Mouse (Mus musculus) brain, adult 2 months (tissue): ENCODE measurements around the gene Prune1.

Experiments used
- DNase-seq: peaks from one replicate; pipeline ENCODE4 v3.0.0; 2011; ENCODE audit warnings: low read depth, low spot score

Gene Prune1

DNA sequence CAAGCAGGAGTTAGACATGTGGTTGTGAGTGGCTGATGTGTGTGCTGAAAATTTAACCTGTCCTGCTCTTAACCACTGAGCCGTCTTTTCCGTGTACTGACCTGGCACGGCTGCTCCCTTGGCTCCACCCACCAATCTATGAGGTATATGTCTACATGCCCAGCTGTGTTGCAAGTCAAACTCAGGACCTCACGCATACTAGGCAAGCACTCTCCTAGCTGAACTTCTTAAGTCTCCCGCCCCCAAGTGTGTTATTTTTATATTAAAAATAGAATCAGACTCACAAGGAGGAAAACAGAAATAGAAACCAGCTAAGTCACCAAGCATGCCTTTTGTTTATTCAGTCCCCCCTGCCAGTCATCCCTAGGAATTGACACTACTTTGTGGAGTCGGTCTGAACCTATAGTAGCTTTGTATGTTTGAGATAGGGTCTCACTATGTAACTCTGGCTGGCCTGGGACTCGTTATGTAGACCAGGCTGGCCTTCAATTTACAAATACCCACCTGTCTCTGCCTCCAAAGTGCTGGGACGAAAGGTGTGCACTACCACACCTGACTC is 44.3 kb downstream of the Prune1 start:
- DNase-seq, result peak; percentile 37

DNA sequence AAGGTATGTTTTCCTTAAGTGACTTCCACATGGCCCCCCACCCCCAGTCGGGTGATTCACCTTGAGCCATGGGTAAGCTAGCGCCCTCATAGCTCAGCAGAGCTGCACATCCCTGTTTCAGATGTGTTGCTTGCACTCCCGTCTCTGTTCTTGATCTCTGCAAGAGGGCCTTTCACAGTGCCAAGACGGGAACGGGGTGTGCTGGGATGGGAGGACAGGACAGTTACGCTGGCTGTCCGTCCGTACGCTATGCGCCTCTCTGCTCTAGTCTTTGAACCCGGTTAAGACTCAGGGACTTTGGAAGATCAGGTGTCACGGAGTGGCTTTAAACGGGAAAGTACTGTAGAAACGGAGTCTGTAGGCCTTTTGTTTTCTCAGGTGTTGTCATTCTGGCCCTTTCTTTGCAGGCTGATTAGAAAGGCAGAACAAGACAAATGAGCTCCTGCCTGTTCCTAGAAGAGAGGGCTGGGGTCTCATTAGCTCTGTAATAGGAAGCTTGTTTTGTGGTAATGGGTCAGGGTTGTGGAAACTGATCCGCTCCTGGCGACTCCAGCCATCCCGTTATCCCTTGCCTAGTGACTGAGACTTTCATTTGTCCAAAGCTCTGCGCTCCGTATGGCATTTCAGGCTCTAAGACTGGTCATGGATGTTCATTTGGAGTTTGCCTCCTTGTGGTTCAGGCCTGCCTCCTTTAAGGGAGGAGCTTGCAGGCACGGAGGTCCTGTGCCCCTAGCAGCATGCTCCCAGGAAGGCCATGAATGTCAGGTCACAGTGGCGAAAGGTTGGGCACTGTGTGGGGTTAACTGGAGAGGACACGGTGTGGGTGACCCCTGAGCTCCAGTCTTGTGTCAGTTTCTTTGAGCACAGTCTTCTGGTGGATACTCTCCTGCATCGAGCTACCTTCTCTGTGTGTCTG is 46.2 kb downstream of the Prune1 start:
- no peak for DNase-seq

DNA sequence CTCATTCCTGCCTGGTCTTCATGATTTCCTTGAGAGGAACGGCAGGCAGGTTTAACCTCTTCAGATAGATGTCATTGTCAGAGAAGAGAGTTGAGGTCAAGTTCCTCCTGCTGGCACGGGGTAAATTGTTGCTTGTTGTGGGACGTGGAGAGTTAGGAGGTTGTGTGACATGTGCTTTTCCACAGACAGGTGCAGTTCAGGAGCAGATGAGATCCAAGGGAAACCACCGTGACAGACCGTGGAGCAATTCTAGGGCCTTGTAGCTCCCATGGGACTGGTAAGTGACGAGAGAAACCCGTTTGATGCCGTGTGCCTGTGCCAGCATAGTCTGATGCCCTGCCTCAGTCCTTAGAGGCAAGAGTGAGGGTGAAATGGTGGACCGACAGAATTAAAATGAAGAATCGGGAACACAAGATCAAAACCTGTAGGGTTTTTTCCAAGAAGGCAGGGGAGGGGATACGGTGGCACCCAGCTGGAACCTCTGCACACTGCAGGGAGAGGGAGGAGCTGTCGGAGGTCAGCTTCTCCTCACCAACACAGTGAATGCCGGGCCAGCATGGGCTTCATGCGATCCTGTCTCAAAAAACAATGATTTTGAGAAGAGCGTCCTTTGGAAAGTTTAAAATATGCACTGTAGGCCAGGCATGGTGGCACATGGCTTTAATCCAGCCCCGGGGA is 48.4 kb downstream of the Prune1 start:
- no peak for DNase-seq

DNA sequence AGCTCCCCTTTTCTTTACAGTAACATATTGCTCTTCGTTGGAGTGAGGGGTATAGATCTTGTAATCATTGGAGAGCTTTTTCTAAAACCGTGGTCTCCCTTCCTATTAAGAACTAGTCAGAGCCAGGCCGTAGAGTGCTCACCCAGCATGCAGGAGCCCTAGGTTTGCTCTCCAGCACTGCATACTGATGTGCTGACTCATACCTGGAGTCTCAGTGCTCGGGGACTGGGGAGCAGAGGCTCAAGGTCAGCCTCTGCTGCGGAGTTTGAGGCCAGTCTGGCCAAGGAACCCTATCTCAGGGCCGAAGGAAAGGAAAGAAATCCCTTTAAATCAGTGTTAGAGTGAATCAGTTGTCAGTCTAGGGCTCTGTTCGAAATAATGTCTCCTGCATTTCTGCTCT is 49.1 kb downstream of the Prune1 start:
- peak; percentile 34 for DNase-seq

DNA sequence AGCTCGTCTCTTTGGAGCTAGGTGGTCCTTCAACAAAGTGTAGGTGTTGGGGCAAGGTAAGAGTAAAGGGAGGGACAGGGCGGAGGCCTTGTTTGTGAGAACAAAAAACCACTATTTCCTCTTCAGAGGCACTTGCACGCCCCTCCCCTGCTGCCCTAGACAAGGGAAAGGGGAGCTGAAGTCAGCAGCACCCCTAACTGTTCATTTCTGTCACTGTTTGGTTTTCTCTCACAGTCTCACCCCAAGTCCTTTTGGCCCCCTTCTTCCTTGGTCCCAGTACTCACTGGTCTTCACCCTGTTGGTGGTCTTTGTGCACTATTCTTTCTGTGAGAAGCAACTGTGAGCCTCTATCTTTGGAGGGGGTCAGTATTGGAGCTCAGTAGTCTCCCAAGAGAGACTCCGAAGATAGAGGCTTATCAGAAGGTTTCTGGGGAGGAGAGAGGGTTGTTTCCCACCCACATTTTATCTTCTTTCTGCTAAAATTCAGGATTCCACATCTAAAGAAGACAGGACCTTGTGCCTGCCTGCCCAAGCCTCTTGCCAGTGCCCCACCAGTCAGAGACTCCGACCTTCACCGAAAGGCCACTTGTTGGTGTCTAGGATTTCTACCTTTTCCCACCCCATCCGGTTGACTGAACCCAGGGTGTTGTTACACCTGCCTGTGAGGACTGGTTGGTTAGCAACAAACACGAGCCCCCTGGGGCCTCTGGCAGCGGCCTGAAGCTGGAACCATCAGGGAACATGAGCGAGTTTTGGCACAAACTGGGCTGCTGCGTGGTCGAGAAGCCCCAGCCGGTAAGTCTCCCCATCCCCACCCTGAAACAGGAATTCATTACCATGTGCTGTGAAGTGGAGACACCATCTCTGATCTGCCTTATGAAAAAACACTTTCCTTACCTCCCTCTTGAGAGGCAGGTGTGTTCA is 50.3 kb downstream of the Prune1 start, which contains the start of gene Mllt11:
Mllt11 (minus strand) TSS at position 874 of the 924 bp plus-strand sequence.
- no peak for DNase-seq

DNA sequence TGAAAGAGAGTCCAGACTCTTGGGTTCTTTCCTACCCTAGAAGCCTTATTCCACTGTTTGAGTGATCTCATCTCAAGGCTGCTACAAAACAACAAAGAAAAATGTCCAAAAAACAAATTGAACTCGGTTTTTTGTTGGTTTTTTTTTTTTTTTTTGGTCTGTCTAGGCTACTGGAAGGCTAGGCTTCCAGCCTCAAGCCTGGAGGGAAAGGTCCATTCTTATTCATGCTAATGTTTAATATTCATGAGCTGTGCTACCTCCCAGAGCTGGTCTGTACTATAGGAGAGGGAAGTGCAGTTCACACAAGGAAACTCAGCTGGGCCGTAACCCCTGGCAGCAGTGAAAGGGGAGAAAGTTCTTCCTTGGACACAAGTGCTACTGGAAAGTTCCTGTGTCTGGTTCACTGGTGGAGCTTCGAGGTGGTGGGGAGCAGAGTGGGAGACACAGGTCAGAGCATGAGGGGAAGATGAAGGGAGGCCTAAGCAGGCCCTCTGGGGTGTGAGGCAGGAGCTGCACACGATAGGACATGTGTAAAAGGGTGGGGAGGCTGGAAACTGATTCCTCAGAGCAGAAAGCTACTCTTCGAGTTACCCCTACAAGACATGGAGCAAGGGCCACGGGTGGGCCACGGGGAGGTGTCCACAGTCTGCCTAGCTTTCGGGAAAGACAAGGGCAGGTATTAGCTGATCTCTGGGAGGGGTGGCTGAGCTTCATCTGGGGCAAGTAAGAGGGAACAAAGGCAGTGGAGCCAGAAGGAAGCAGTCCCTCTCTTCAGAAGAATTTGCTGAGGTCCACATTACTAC is 51.2 kb downstream of the Prune1 start:
- DNase-seq, result no peak

DNA sequence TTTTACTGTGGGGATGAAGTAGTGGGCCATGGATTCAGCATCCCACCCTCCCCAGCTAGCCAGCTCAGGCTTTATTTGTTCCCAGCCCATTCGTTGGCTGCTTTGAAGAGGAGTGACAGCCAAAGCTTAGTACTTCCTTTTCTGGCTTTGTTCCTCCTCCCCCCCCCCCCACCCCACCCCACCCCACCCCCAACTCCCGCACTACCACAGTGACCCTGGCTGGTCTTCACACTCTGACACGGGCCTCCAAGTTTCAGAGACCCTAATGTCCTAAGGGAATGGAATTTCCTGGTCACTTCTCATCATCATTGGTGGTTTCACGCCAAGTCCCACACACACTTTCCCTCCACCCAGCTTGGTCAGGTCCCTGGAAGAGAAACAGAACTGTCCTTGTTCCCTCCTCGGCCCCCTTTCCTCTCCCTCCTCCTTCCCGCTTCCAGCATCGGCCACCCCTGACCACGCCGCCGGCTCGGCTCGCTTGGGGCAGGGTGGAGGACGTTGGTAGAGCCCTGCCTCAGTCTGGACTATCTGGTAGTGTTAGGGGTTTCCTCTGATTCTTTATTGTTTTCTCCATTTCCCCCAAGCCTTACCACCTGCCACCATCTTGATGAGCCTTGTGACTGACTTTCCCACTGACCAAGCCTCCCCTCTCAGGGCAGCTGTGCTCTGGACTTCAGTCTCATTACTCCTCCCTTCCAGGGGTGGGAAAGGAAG is 51.9 kb downstream of the Prune1 start:
- peak; percentile 69 for DNase-seq

DNA sequence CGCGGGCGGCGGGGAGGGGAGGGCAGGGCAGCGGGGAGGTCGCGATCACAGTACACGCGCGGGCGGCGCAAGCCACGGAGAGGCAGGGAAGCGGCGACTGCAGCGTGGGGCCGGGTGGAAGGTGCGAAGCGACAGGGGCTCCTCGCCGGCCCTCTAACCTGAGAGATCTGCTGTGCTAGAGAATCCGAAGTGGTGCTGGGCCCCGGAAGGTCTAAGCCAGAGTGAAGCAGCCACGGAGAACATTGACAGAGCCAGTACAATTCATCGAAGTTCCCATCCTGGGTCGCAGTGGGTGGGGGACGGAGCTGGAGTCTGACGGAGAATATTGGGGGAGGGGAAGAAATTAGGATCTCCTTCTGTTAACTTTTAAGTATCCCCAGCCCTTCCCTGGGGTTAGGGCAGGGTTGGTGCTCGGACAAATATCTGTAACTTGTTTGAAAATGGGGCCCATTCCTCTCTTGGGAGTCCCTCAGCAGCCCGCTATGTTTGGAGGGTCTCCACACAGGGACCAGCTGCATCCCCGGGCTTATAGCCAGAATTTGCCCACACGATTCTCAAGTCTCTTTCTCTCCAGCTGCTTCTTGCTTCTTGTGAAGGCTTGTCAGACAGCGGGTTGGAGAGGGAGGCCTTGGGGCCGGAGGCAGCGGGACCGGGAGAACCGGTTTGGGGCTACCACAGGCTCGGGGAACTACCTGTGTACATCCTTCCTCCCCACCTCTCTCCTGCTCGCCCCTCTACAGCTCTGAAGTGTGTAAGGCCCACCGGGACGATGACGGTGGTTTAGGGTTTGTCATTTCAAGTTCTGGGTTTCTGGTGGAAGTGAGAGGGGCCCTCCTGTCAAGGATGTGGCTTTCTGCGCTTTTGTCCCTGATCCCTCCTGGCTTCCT is 52.7 kb downstream of the Prune1 start:
- peak; percentile 81 for DNase-seq

DNA sequence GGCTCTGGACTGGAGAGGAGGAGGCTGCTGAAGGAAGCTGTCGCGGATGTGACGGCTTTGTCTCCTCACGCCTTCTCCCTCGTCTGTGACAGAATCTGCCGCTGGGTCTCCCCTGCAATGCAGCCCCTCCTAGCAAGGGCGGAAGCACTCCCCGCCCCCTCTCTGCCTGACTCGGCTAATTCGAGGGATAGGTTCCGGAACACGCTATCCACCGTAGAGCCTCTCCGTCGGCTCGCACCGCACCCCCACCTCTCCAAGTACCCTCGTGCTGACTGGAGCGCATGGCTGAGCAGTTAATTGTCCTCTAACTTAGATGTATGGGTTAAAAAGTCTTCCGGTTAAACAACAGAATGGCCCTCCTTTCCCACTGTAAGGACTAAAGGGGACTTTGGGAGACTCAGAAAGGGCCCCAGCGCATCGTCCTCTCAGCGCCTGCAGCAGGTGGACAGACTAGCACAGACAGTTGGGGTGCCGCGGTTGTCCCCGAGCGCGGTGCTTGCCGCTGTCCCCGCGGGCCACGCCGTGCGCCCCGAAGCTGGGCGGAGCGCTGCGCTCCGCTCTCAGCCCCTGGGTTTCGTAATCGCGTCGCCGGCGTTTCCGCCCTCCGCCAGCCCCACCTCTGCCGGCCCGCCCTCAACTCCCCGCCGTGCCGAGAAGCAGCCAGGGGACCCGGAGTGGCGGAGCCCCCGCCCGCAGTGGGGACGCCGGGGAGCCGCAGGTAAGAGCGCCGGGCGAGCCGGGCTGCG is 53.6 kb downstream of the Prune1 start, which contains the start of gene Cdc42se1:
Cdc42se1 (plus strand) TSS at position 585 of the 746 bp plus-strand sequence.
- DNase-seq, result peak; percentile 96

DNA sequence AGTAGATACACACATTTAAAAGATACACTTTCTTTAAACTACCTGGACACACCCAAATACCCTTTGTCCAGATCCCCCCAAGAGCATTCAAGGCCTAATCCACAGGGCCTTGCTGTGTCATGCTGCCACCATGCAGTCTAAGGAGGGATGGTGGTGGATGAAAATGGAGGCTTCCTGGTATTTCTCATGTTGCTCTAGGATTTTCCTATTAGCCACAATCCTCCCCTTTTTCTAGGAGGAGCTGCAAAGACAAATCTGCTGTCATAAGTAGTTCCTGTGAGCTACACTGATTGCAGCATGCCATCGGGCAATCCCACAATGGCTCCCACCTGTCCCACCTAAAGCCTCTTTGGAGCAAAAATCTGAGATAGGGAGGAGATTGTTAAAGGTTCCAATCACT is 54.7 kb downstream of the Prune1 start:
- DNase-seq, result peak; percentile 60

DNA sequence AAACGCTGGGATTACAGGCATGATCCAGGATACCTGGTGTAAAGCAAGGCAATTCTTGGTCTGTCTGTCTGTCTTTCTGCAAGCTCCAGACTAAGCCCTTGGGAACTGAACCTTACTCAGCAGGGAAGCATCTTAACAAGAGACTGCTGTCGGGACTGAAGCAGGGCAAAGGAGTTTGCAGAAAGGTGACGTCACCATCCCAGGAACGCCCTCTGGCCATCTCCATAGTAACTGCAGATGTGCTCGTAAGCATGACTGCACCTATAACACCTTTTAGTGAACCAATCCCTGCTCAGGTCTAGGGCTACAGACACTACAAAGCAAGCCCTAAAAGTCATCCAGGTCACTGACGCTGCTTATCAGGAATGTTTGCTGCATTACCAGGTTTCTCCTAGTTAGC is 57.6 kb downstream of the Prune1 start:
- DNase-seq, result peak; percentile 81

DNA sequence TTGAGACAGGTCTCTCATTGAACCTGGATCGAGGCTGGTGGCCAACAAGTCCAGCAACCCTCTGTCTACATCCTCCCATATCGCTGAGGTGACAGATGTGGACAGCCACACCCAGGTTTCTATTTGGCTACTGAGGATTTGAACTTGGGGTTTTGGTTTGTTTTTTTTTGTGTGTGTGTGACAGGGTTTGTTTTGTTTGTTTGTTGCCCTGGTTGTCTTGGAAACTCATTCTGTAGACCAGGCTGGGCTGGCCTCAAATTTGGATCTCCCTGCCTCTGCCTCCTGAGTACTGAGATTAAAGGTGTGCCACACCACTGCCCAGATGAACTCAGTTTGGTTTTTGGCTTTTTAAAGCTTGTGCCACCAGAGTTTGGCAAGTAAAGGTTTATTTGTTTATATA is 58.8 kb downstream of the Prune1 start:
- no peak for DNase-seq

DNA sequence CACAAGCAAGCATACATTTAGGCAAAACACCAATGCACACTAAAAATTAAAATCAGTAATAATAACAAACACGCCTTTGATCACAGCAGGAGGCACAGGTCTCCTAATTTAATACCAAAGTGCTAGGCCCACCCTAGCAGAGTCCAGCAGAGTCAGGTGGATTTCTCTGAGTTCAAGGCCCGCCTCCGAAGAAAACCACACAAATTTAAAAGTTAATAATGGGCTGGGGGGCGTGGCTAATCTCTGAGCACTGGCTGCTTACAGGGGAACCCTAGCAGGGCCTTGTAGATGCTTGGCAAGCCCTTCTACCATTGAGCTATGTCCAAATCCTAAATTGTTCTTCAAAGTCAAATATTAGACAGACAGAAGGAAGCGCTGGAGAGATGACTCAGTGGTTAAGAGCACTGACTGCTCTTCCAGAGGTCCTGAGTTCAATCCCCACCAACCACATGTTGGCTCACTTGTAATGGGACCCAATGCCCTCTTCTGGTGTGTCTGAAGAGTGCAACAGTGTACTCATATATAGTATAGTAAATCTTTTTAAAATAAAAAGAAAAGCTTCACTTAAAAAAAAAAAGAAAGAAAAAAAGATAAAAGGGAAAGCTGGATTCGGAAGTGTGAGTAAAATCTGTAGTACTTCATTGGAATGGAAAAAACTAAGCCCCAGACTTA is 63.3 kb downstream of the Prune1 start:
- DNase-seq, result no peak

DNA sequence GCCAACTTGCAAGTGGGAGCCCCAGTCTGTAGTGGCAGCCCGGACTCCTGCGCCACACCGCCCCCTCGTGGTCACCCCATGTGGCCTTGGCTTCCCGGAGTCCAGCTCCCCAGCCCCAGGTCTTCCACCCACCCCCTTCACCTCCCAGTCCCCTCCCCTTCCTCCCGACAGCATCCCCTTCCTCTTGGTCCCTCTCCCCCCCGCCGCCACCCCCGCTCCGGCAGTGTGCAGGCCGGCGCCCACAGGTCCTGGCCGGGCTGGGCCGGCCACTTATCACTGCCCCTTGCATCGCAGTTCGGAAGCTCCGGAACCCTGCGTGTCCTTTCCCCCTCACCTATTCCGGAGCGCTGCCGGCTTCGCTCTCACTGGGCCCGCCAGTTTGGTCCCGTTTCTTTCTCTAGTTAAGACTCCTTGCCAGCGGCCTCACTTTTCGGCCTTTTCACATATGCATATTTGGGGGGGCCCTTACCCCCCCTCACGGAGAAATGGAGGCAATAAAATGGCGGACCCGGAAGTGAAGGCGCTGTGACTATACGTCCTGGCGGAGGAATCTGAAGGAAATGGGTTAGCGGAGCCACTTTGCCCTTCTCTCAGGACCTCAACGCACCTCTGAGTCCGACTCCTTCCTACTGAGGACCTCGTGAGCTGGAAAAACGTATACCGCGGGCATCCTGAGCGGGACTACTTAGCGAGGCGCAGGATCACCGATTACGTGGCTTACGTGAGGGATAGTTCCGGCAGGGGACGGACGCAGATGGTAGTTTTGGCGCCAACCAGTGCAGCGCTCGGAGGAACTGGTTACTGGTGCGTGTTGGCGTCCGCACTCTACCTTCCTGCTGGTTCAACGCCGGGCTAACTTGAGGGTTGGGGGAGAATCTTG is 64.4 kb downstream of the Prune1 start, which contains the start of gene Gabpb2:
Gabpb2 (minus strand) TSS at position 662 of the 880 bp plus-strand sequence.
- DNase-seq, result peak; percentile 98

DNA sequence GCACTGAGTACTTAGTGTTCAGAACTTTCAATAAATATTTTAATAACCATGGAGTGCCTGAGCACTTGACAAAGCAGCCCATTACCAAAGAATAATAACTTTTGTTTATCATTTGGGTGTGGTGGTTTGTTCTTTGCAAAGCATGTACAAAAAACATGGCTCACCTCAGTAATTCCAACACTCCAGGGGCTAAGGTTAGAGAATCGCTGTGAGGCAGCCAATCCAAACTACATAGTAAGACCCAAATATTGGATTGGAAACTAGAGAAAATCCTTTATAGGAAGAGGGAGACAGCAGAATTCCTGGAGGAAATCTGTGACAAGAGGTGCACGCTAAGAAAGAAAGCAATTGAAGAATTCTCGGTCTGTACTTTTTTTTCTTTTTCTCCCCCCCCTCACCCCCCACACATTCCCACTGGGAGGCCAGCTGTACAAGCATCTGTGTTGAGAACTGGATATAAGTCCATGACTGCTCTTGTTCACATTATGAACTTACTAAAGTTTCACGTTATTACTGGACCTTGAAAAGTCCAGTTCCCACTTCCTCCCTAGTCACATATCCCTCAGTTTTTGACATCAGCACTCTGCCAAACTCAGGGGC is 65.1 kb downstream of the Prune1 start:
- DNase-seq, result no peak

DNA sequence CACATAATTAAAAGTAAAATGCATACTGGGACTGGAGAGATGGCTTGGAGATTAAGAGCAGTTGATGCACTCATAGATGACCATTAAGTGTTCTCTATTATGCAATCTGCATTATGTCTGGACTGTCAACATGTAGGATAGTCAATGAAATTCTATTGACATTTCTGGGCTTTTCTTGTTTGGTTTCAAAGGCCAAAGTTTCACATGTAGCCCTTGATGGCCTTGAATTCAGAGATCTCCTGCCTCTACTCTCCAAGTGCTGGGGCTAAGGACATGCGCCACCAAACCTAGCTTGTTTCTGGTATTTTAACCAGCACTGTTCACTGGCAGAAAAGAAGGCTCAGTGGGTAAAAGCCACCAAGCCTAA is 68.3 kb downstream of the Prune1 start:
- DNase-seq, result no peak
